Mouse (Mus musculus) urinary bladder, postnatal 14 days (tissue): Measurements from ENCODE around the gene Krtap6-2.

Experiments used
- DNase-seq: peaks from one replicate; pipeline ENCODE4 v3.0.0; 2021; ENCODE audit warnings: low spot score

Krtap6-2 gene

GRCm38 (mm10) chr16:89420011-89420410 is at the start of gene Krtap6-2:
Gene Krtap6-2, minus strand, starts transcription at chr16:89420111.
- no peak for DNase-seq

GRCm38 (mm10) chr16:89461189-89461588 is 41.3 kb upstream of the Krtap6-2 start:
- no peak for DNase-seq

- DNase-seq = no peak
Measured at GRCm38 (mm10) chr16:89429586-89429985, 9.7 kb upstream of the Krtap6-2 start.

- DNase-seq = no peak
Measured at GRCm38 (mm10) chr16:89425310-89425709, 5.4 kb upstream of the Krtap6-2 start.

GRCm38 (mm10) chr16:89416311-89416710 is 3.6 kb downstream of the Krtap6-2 start:
- no peak for DNase-seq

- no peak for DNase-seq
Measured at GRCm38 (mm10) chr16:89410345-89411068, 9.4 kb downstream of the Krtap6-2 start.

GRCm38 (mm10) chr16:89403768-89404167 is 16.1 kb downstream of the Krtap6-2 start, which contains the start of gene Krtap21-1:
Gene Krtap21-1, minus strand, starts transcription at chr16:89403868.
- DNase-seq = no peak

- no peak for DNase-seq
Measured at GRCm38 (mm10) chr16:89372734-89373461, 47.0 kb downstream of the Krtap6-2 start.
